Mouse (Mus musculus) hindbrain, postnatal 0 days (tissue): ENCODE data around the gene Gstk1. TPM values are rescaled to one million over a fixed set of nuclear protein-coding genes. Genes with fewer than 3 reads are reported as not detected.

Experiments
- ATAC-seq: fragments of 200-750 bp; cut with Nextera tagmentation; 2 replicates; pipeline ENCODE4 v1.8.0; 2017; ENCODE audit warnings: mild to moderate bottlenecking, moderate TSS enrichment, moderate library complexity
- DNase-seq: peaks from one replicate; pipeline ENCODE4 v3.0.0-alpha.2; 2015; ENCODE audit warnings: low spot score
- H3K27ac ChIP-seq: fragments of 300-500 bp; sonication (generic); 2 replicates; pipeline ENCODE4 v1.5.1; 2014; ENCODE audit warnings: mild to moderate bottlenecking
- H3K27me3 ChIP-seq: fragments of 300-500 bp; sonication (generic); 2 replicates; pipeline ENCODE4 v1.6.1; 2014; ENCODE audit warnings: low read length, mixed read lengths; ENCODE audit not compliant: insufficient read depth
- H3K36me3 ChIP-seq: fragments of 300-500 bp; sonication (generic); 2 replicates; pipeline ENCODE4 v1.6.1; 2014; ENCODE audit warnings: low read length, mixed read lengths; ENCODE audit not compliant: insufficient read depth
- H3K4me1 ChIP-seq: fragments of 300-500 bp; sonication (generic); 2 replicates; pipeline ENCODE4 v1.6.1; 2014; ENCODE audit warnings: antibody characterized with exemption, low read length, mixed read lengths; ENCODE audit not compliant: insufficient read depth
- H3K4me2 ChIP-seq: fragments of 300-500 bp; sonication (generic); 2 replicates; pipeline ENCODE4 v1.6.1; 2014; ENCODE audit warnings: low read depth, mild to moderate bottlenecking, low read length, moderate library complexity, mixed read lengths
- H3K4me3 ChIP-seq: fragments of 300-500 bp; sonication (generic); 2 replicates; pipeline ENCODE4 v1.5.1; 2014; ENCODE audit warnings: low read length
- H3K9ac ChIP-seq: fragments of 300-500 bp; sonication (generic); replicated peaks from 2 replicates; pipeline ENCODE4 v1.6.1; 2014; ENCODE audit warnings: mild to moderate bottlenecking, low read length, moderate library complexity, mixed read lengths
- H3K9me3 ChIP-seq: fragments of 300-500 bp; sonication (generic); 2 replicates; pipeline ENCODE4 v1.6.1; 2016; ENCODE audit warnings: low read length, mixed read lengths
- CTCF ChIP-seq: IDR thresholded peaks from 2 replicates; pipeline ENCODE4 v1.5.1; 2016; ENCODE audit warnings: antibody characterized with exemption, control low read depth, low read depth
- WGBS: fragments of 180-500 bp; shearing (Covaris S2); extraction: QIAGEN DNeasy Blood & Tissue Kit; methylation state at CpG from one replicate; pipeline ENCODE4 v1.1.7; 2014; 5-methylcytosine and 5-hydroxymethylcytosine counted together
- polyA plus RNA-seq: library from polyadenylated mRNA; unstranded; fragments of >200 nt; fragmentation: Nextera tagmentation; extraction: Ambion mirVana; gene quantifications from 2 replicates; pipeline ENCODE4 v1.2.1, GENCODE M21; 2015
- total RNA-seq: library from RNA; depleted of rRNA; stranded (reverse); fragments of >200 nt; gene quantifications from 2 replicates; pipeline ENCODE4 v1.2.3, GENCODE M21; 2014

Gstk1 gene
- total and polyA plus RNA-seq, 2 experiments from 2014 or later = 12.2 to 15.5 TPM

DNA sequence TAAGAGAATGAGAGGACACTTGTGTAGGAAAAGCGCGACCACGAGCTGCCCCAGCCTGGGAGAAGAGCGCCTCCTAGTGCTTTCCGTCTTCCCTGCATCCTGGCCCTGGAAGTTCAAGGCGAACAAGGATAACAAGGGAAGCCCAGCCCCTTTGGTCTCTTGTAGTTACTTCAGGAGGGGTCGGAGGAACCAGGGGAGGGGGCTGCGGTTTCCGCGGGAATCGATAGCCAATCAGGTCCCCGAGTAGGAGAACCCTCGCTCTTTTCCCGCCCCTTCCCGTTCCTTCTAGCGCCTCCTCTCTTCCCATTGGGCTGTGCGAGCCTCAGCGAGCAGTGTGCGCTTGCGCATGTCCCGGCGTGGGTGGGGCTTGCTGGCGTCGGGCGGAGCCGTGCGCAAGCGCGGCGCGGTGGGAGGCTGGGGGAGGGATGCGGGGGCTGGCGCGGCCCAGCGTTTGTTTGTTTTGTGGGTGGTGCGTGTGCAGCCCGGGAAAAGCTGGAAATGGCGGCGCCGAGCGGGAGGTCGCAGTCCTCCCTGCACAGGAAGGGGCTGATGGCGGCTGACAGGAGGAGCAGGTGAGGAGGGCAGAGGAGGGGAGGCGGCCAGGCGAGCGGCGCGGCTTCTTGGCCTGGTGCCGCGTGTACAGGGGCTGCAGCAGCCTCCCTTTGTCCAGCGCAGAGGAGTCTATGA, 19.0 kb downstream of the Gstk1 start, which contains the start of gene Casp2:
Gene Casp2 (plus strand): TSS at position 360 of the 687 bp plus-strand sequence.
- Histone ChIP-seq H3K9me3 (no peaks in the 10 kb centered on the region), H3K9ac (peak within 1 kb of the TSS; percentile 88), H3K4me3 (peak within 1 kb of the TSS; percentile 93), H3K36me3 (peaks cover 13% of the 10 kb centered on the region), H3K4me2 (peak within 1 kb of the TSS; percentile 91), H3K27me3 (no peaks in the 10 kb centered on the region), H3K27ac (peak within 1 kb of the TSS; percentile 90), H3K4me1 (no peaks in the 10 kb centered on the region)
- DNase-seq (peak; percentile 99), ATAC-seq (peak; percentile 100)
- WGBS = 1% methylated on average over 45 of the region's 51 CpGs
- TF ChIP-seq CTCF = peak; percentile 97

DNA sequence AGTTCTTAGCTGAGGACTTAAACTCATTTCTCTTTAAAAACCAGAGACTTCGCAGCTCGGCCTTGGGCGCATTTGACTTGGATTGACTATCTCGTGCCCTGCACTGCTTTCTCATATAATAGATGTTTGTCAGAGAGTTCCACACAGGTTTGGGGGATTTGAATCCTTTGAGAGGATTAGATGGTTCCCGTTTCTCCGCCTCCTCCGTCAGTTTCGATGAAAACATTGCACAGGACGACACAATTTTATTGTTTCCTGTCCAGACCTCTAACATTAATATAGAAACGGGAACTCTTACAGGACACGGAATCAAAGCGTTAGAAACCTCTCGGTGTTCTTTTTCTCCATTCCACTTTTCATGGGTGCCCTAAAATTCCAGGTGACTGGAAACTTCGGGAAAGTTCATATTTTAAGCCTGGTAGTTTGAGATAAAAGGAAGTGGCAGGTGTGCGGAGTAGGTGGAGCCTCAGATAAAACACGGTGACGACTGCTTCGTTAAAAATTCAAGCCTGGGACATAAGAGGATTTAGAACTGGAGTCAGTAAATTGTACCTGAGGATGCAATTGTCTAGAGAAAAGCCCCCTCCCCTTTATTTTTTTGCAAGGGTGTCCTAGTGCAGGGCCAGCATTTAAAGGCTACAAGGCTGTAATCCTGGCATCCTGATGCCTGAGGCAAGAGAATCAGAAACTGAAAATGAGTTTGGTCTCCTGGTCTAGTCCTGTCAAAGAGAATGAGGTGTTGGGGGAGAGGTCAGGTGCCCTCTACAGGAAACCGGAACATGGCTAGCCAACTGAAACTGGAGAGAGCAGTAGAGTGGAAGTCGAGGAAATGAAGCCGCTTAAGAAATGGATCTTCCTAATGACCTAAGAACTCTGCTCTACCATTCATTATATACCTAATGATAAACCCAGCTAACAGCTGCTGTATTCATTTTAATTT, 19.9 kb downstream of the Gstk1 start:
- peak overlapping the region; percentile 93 for H3K4me3 ChIP-seq
- no peaks in the 10 kb centered on the region for H3K9me3 ChIP-seq
- no peaks in the 10 kb centered on the region for H3K4me1 ChIP-seq
- TF ChIP-seq CTCF = peak; percentile 13; the same call in 1 of the 2 replicates
- H3K9ac ChIP-seq = peak overlapping the region; percentile 88
- DNase-seq (peak; percentile 15), ATAC-seq (no peak)
- H3K4me2 ChIP-seq = peak overlapping the region; percentile 91
- H3K27ac ChIP-seq = peak overlapping the region; percentile 90
- peaks cover 19% of the 10 kb centered on the region for H3K36me3 ChIP-seq
- WGBS = 0% methylated on average over 21 of the region's 21 CpGs
- no peaks in the 10 kb centered on the region for H3K27me3 ChIP-seq

DNA sequence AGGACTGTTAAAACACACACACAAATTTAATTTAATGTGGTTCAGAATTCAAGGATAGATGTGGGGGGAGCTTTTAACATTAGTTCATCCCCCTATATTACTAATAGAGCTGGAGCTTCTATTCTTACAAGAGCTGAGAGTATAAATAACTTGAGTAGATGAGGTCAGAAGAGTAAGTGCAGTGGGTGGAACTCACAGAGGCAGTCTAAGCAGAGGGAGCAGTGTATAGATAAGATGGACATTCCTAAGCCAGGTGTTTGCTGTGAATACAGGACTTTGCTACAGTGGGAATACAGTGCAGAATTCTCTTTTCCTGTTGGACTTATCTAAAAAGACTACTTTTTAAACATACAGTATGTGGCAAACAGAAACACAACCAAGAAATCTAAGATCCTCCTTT, 25.1 kb downstream of the Gstk1 start:
- H3K36me3 ChIP-seq = peaks cover 50% of the 10 kb centered on the region
- DNase-seq = no peak

DNA sequence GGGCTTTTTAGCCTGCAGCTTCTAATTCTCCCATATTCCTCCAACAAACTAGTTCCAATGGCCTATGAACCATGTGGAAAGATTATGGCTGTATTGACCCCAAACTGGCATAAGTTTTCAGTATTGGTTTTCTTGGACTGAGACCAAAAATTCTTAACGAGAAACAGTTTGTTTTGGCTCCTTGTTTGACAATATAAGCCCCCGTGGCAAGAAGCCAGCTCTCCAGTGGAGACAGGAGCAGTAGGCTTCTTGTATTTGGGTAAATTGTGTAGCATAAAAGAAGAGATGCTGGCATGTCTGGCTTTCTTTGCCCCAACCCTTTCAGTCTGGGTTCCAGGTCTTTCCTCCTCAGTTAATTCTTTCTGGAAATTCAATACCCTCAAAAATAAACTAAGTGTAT, 30.4 kb downstream of the Gstk1 start:
- no peak for TF ChIP-seq CTCF
- Histone ChIP-seq H3K4me2 (no peak overlapping the region), H3K4me3 (no peak overlapping the region), H3K9me3 (no peaks in the 10 kb centered on the region), H3K36me3 (peaks cover 71% of the 10 kb centered on the region), H3K4me1 (no peaks in the 10 kb centered on the region), H3K27ac (no peak overlapping the region), H3K9ac (no peak overlapping the region), H3K27me3 (no peaks in the 10 kb centered on the region)
- DNase-seq (peak; percentile 19), ATAC-seq (no peak)
- WGBS = 34% methylated on average over 2 of the region's 2 CpGs

More for the DNA sequence above, 25.1 kb downstream of the Gstk1 start:
- ATAC-seq = no peak
- Histone ChIP-seq H3K9me3 (no peaks in the 10 kb centered on the region), H3K9ac (no peak overlapping the region), H3K27ac (no peak overlapping the region), H3K27me3 (no peaks in the 10 kb centered on the region), H3K4me1 (no peaks in the 10 kb centered on the region), H3K4me2 (no peak overlapping the region), H3K4me3 (no peak overlapping the region)
- TF ChIP-seq CTCF = no peak

DNA sequence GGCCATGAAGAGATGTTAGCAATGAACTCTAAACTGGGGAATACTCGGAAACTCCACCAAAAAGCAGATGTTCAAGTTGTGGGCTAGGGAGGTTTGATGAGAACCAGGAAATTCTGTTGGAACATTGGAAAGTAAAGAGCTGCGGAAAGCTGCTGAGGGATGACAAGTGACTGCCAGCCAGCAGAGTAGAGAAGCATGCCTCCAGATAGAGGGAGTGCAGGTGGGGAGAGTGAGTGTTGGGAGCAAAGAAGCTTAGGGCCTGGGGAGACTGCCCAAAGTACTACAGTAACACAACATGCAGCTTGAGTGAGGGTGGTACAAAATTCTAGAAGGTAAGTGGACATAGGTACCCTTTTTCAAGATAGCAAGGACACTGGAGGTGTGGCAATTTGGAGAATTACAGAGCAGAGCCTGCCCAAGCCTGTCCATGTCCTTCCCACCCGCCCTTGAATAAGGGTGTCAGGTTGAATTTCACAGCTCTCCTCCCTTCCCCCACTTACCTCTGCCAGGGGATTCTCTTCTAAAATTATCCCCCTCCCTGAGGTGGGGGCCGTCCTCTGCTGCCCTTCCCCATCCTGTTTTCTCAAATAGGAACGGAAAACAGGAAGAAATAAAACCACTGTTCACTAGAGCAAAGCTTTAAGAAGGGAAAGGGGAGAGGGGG, 37.3 kb downstream of the Gstk1 start:
- Histone ChIP-seq H3K4me1 (no peaks in the 10 kb centered on the region), H3K27ac (no peak overlapping the region), H3K36me3 (peaks cover 43% of the 10 kb centered on the region), H3K4me2 (no peak overlapping the region), H3K9me3 (no peaks in the 10 kb centered on the region), H3K4me3 (no peak overlapping the region), H3K27me3 (no peaks in the 10 kb centered on the region), H3K9ac (no peak overlapping the region)
- 84% methylated on average over 5 of the region's 5 CpGs for WGBS
- ATAC-seq (0 out of 2 replicates have a peak, but pooled peaks have one; percentile 40), DNase-seq (no peak)
- no peak for TF ChIP-seq CTCF

DNA sequence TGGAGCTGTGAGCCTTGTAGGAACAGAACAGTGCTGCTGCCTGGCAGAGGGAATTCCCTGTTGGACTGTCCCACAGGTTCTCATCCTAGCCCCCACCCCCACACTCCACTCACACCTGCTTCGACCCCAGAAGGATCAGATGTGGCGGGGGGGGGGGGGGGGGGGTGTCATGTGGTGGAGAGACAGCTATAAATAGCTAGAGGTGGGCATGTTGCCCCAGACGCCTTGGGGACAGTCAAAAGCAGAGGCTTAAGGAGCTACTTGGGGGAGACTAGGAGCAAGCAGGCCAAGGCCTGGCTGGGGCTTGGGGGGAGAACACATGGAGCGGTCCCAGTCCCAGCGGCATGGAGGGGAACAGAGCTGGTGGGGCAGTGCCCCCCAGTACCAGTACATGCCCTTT, 40.7 kb downstream of the Gstk1 start, which contains the start of gene Clcn1:
Gene Clcn1 (plus strand): TSS at position 238 of the 400 bp plus-strand sequence.
- DNase-seq (no peak), ATAC-seq (no peak)
- no peaks in the 10 kb centered on the region for H3K9me3 ChIP-seq
- H3K9ac ChIP-seq = no peak within 1 kb of the TSS
- H3K36me3 ChIP-seq = peaks cover 12% of the 10 kb centered on the region; the same call in 1 of the 2 replicates
- no peak within 1 kb of the TSS for H3K27ac ChIP-seq
- H3K4me1 ChIP-seq = no peaks in the 10 kb centered on the region
- no peak within 1 kb of the TSS for H3K4me2 ChIP-seq
- TF ChIP-seq CTCF = no peak
- 74% methylated on average over 4 of the region's 5 CpGs for WGBS
- no peak within 1 kb of the TSS for H3K4me3 ChIP-seq
- H3K27me3 ChIP-seq = no peaks in the 10 kb centered on the region
